Mouse (Mus musculus) cerebellum, adult (tissue): ENCODE measurements around the gene Rhox4f.
"Not testable (repeated sequence)": the region's sequence is repeated elsewhere in the genome, so short reads cannot be mapped to it uniquely, and the experiment has no call there.

Experiments used
- ATAC-seq: cut with Nextera tagmentation; 2 replicates; pipeline ENCODE4 v1.9.2; 2017; ENCODE audit warnings: mild to moderate bottlenecking, moderate library complexity, mixed read lengths; ENCODE audit not compliant: insufficient number of reproducible peaks, low FRiP score, low TSS enrichment

Rhox4f gene

GRCm38 (mm10) chrX:37607604-37608003 lies at the start of gene Rhox4f:
TSS of gene Rhox4f (minus strand) at chrX:37607704.
- ATAC-seq = not testable (repeated sequence)

DNA sequence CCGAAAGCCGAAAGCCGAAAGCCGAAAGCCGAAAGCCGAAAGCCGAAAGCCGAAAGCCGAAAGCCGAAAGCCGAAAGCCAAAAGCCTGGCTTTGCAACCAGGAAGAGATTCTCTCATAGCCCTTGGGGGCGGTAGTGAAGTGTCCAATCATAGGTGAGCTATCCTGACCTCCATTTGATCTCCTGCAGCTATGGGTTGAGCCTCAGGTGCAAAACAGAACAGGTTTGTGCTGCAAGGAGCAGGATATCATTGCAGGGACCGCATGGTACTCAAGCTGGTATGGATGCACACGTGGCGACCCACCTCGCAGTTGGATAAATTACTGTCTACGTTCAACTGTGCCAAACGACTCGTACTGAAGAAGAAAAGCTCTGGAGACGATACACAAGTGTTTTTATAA lies 43.7 kb upstream of the Rhox4f start, which contains the start of gene Rhox4g:
Gene Rhox4g (minus strand): TSS at position 101 of the 400 bp plus-strand sequence.
- not testable (repeated sequence) for ATAC-seq

DNA sequence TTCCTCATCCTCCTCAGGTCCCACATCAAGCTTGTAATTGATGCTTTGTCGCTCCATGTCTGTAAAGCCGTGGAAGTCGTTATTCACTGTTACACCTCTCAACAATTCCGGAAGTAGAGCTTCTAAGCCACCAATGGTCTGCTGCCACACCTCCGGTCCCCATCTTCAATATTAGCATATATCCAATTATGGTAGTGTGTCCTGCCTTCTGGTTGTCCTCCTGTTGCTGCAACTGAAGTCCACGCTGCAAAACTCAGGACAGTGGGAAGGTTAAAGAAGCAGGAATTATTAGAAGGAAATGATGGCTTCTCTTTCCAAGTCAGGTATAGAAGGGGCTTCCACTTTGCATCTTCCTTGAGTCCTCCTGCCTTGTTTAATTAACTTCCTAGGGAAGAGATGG lies 35.9 kb upstream of the Rhox4f start, which contains the start of gene Rhox2g:
Gene Rhox2g (minus strand): TSS at position 101 of the 400 bp plus-strand sequence.
- ATAC-seq = not testable (repeated sequence)

- not testable (repeated sequence) for ATAC-seq
Observed at GRCm38 (mm10) chrX:37628512-37628911, 21.0 kb upstream of the Rhox4f start, which contains the start of gene Rhox3g. TSS of gene Rhox3g (minus strand) at chrX:37628612.

- not testable (repeated sequence) for ATAC-seq
Observed at GRCm38 (mm10) chrX:37580692-37581091, 26.8 kb downstream of the Rhox4f start, which contains the start of gene Rhox3f. TSS of gene Rhox3f (plus strand) at chrX:37580992.

DNA sequence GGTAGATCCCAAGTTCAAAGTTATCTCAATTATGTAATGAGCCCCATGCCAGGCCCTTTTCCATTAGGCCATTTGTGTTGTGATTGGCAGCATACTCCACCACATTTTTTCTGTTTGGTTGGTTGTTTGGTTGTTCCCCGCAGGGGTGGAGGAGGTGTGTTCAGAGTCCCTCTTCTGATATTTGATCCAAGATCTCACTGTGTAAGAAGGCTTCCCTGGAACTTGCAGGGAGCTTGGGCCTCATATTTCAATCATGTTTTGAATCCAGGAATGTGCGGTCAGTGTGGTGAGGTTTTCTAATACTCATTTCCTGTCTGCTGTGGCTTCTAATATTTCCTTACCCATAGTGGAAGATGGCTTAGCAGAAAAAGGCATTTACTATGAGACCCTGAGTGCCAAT lies 34.9 kb downstream of the Rhox4f start:
- not testable (repeated sequence) for ATAC-seq

GRCm38 (mm10) chrX:37571105-37571504 lies 36.4 kb downstream of the Rhox4f start, which contains the start of gene Rhox2f:
TSS of gene Rhox2f (plus strand) at chrX:37571405.
- not testable (repeated sequence) for ATAC-seq

DNA sequence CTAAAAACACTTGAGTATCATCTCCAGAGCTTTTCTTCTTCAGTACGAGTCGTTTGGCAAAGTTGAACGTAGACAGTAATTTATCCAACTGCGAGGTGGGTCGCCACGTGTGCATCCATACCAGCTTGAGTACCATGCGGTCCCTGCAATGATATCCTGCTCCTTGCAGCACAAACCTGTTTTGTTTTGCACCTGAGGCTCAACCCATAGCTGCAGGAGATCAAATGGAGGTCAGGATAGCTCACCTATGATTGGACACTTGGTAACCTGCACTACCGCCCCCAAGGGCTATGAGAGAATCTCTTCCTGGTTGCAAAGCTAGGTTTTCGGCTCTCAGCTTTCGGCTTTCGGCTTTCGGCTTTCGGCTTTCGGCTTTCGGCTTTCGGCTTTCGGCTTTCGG lies 50.4 kb downstream of the Rhox4f start, which contains the start of gene Rhox4e:
Gene Rhox4e (plus strand): TSS at position 301 of the 400 bp plus-strand sequence.
- ATAC-seq = not testable (repeated sequence)
